Mouse (Mus musculus) liver, adult 2 months (tissue): ENCODE measurements at regions not wholly inside any gene's neighbourhood (a gene's known extent, or its start where the extent isn't known, plus 50 kb on each side); places are given as distances from the start of the nearest gene placed in this dataset.
A peak's percentile ranks its signal among the peaks of the same experiment; 100 is the strongest.

Source experiments
- DNase-seq: peaks from one replicate; pipeline ENCODE4 v3.0.0-alpha.2; 2011; ENCODE audit warnings: low read depth, low spot score; ENCODE audit errors: extremely low read depth
- H3K27ac ChIP-seq: fragments of 200-500 bp; replicated peaks from 2 replicates; pipeline ENCODE4 v1.5.1; 2012; ENCODE audit warnings: low read depth, mild to moderate bottlenecking, control low read depth, inconsistent platforms, low read length; ENCODE audit not compliant: insufficient read depth
- H3K27me3 ChIP-seq: fragments of 200-500 bp; 2 replicates; pipeline ENCODE4 v1.6.1; 2012; ENCODE audit warnings: mild to moderate bottlenecking, moderate library complexity, low read length, inconsistent platforms; ENCODE audit not compliant: control insufficient read depth, insufficient read depth
- H3K36me3 ChIP-seq: fragments of 200-500 bp; 2 replicates; pipeline ENCODE4 v1.6.1; 2012; ENCODE audit warnings: low read length, inconsistent platforms; ENCODE audit not compliant: control insufficient read depth, insufficient read depth
- H3K4me1 ChIP-seq: fragments of 200-500 bp; 2 replicates; pipeline ENCODE4 v1.6.1; 2011; ENCODE audit warnings: low read length; ENCODE audit not compliant: control insufficient read depth, insufficient read depth
- H3K4me3 ChIP-seq: fragments of 200-500 bp; 2 replicates; pipeline ENCODE4 v1.5.1; 2011; ENCODE audit warnings: low read depth, mild to moderate bottlenecking, control low read depth, low read length, moderate library complexity; ENCODE audit not compliant: insufficient read depth
- H3K79me2 ChIP-seq: fragments of 200-500 bp; 2 replicates; pipeline ENCODE4 v1.6.1; 2012; ENCODE audit warnings: inconsistent platforms, mild to moderate bottlenecking, low read length, moderate library complexity; ENCODE audit not compliant: control insufficient read depth, insufficient read depth
- H3K9ac ChIP-seq: fragments of 200-500 bp; 2 replicates; pipeline ENCODE4 v1.6.1; 2012; ENCODE audit warnings: low read depth, mild to moderate bottlenecking, control low read depth, inconsistent platforms, low read length
- CTCF ChIP-seq: fragments of 200-500 bp; IDR thresholded peaks from 2 replicates; pipeline ENCODE4 v1.5.1; 2011; ENCODE audit warnings: low read depth, low read length, control low read depth
- POLR2A ChIP-seq: fragments of 200-500 bp; IDR thresholded peaks from 2 replicates; pipeline ENCODE4 v1.6.1; 2011; ENCODE audit warnings: low read length, control low read depth; ENCODE audit not compliant: insufficient read depth; ENCODE audit errors: extremely low read depth
- WGBS: fragments of 180-500 bp; shearing (Covaris S2); methylation state at CpG from one replicate; pipeline ENCODE4 v1.1.7; 2018; 5-methylcytosine and 5-hydroxymethylcytosine counted together

GRCm38 (mm10) chr8:96340702-96341101 lies 452.4 kb upstream of the Got2 start:
- Histone ChIP-seq H3K36me3 (no peaks in the 10 kb centered on the region), H3K4me1 (no peaks in the 10 kb centered on the region), H3K27ac (no peak overlapping the region), H3K9ac (no peak overlapping the region), H3K4me3 (no peak overlapping the region), H3K79me2 (no peaks in the 10 kb centered on the region), H3K27me3 (no peaks in the 10 kb centered on the region)
- 65% methylated on average over 3 of the region's 3 CpGs for WGBS
- no peak for DNase-seq
- TF ChIP-seq CTCF (no peak), POLR2A (no peak)

- no peak overlapping the region for H3K27ac ChIP-seq
- DNase-seq, result peak; percentile 5
- TF ChIP-seq POLR2A (no peak), CTCF (peak; percentile 37; the same call in 1 of the 2 replicates)
- H3K36me3 ChIP-seq, result no peaks in the 10 kb centered on the region
- no peaks in the 10 kb centered on the region for H3K79me2 ChIP-seq
- no peaks in the 10 kb centered on the region for H3K27me3 ChIP-seq
- no peak overlapping the region for H3K4me3 ChIP-seq
- H3K4me1 ChIP-seq, result no peaks in the 10 kb centered on the region
- no peak overlapping the region for H3K9ac ChIP-seq
- WGBS, result 66% methylated on average over 5 of the region's 5 CpGs
Measured at GRCm38 (mm10) chr8:96318367-96318766, 430.0 kb upstream of the Got2 start.

GRCm38 (mm10) chr8:96308989-96309718 lies 420.8 kb upstream of the Got2 start:
- Histone ChIP-seq H3K27me3 (no peaks in the 10 kb centered on the region), H3K9ac (no peak overlapping the region), H3K36me3 (no peaks in the 10 kb centered on the region), H3K79me2 (no peaks in the 10 kb centered on the region), H3K27ac (no peak overlapping the region), H3K4me3 (no peak overlapping the region), H3K4me1 (no peaks in the 10 kb centered on the region)
- no peak for TF ChIP-seq CTCF
- TF ChIP-seq POLR2A, result no peak
- no peak for DNase-seq
- 83% methylated on average over 12 of the region's 12 CpGs for WGBS

GRCm38 (mm10) chr8:96296643-96297042 lies 408.3 kb upstream of the Got2 start:
- no peaks in the 10 kb centered on the region for H3K27me3 ChIP-seq
- H3K36me3 ChIP-seq, result no peaks in the 10 kb centered on the region
- WGBS, result 79% methylated on average over 4 of the region's 4 CpGs
- no peak overlapping the region for H3K9ac ChIP-seq
- H3K27ac ChIP-seq, result no peak overlapping the region
- no peaks in the 10 kb centered on the region for H3K4me1 ChIP-seq
- no peaks in the 10 kb centered on the region for H3K79me2 ChIP-seq
- H3K4me3 ChIP-seq, result no peak overlapping the region
- TF ChIP-seq POLR2A (no peak), CTCF (no peak)
- no peak for DNase-seq

GRCm38 (mm10) chr8:96290740-96291139 lies 402.4 kb upstream of the Got2 start:
- DNase-seq, result no peak
- Histone ChIP-seq H3K79me2 (no peaks in the 10 kb centered on the region), H3K27ac (no peak overlapping the region), H3K4me3 (no peak overlapping the region), H3K4me1 (no peaks in the 10 kb centered on the region), H3K36me3 (no peaks in the 10 kb centered on the region), H3K27me3 (no peaks in the 10 kb centered on the region), H3K9ac (no peak overlapping the region)
- TF ChIP-seq POLR2A, result no peak
- no peak for TF ChIP-seq CTCF

- Histone ChIP-seq H3K27me3 (no peaks in the 10 kb centered on the region), H3K36me3 (no peaks in the 10 kb centered on the region), H3K9ac (no peak overlapping the region), H3K79me2 (no peaks in the 10 kb centered on the region), H3K4me1 (no peaks in the 10 kb centered on the region), H3K4me3 (no peak overlapping the region), H3K27ac (no peak overlapping the region)
- TF ChIP-seq POLR2A (no peak), CTCF (no peak)
- DNase-seq, result no peak
- 66% methylated on average over 3 of the region's 3 CpGs for WGBS
Measured at GRCm38 (mm10) chr8:96289519-96289918, 401.2 kb upstream of the Got2 start.
